Mouse (Mus musculus) neural tube, postnatal 0 days (tissue): ENCODE data around the gene Tspan8. TPM values are rescaled to one million over a fixed set of nuclear protein-coding genes. Genes with fewer than 3 reads are reported as not detected.

Source experiments
- polyA plus RNA-seq: library from polyadenylated mRNA; unstranded; fragments of >200 nt; fragmentation: Nextera tagmentation; extraction: Ambion mirVana; gene quantifications from 2 replicates; pipeline ENCODE4 v1.2.1, GENCODE M21; 2015

The Tspan8 gene
- polyA plus RNA-seq, result 1.7 and 8.3 TPM in 2 replicates

DNA sequence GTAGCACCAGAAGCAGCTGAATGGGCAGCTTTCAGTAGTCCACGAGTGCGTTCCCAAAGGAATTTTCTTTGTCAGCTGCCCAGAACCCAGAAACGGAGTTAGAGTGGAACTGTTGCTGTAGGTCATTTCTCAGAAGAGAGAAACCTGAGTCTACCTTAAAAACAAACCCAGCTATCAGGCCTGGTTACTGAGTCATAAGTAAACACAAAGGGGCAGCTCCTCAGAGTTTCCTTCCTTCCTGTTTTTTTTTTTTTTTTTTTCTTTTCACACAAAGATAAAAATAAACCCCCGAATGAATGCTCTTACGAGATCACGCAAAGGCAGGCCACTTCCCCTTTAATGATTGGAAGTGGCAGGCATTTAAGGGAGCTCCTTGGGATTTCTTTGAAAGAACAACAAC lies at the start of gene Tspan8:
Gene Tspan8 (plus strand): TSS at position 322 of the 400 bp plus-strand sequence.

Other genes starting within 250 kb of the Tspan8 start
- 2.2 and 2.5 TPM in 2 replicates for gene A930009A15Rik, start 246.8 kb upstream of the Tspan8 start, polyA plus RNA-seq
- gene Lgr5, start 229.1 kb upstream of the Tspan8 start, polyA plus RNA-seq, result 3.8 and 4.2 TPM in 2 replicates
- gene Ptprr, start 201.4 kb downstream of the Tspan8 start, polyA plus RNA-seq, result 27.6 and 32.2 TPM in 2 replicates